Mouse (Mus musculus): Measurements from ENCODE around the gene Ube2s.
"Not testable (repeated sequence)": the region's sequence is repeated elsewhere in the genome, so short reads cannot be mapped to it uniquely, and the experiment has no call there.

The Ube2s gene

GRCm38 (mm10) chr7:4812303-4813104, at the start of gene Ube2s:
Gene Ube2s, minus strand, starts transcription at chr7:4812590.
- DNase-seq = peak; percentile 99 to 100

GRCm38 (mm10) chr7:4860926-4861325, 48.5 kb upstream of the Ube2s start:
- not testable (repeated sequence) for DNase-seq

DNA sequence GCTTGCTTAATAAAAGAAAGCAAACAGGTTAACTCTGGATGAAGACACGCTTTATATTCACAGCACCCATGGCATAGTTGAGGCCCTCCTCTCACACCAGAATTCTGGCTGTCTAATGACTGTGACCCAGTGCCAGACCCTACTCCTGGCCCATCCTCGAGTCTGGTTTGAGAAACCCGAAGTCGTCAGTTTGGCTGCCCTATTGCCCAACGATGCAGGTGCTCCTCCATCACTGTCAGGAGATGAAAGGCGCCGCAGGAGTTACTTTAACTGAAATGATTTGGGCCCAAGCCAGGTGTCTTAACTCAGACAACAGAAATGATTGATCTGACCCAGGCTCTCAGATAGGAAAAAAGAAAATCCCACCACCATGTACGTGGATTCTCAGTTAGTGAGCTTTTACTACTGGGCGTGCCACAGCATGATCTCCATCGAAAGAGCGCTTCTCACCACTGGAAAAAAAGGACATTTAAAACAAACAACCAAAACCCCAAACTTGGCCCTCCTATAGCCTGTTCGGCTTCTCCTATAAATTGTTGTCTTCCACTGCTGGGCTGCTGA, 47.1 kb upstream of the Ube2s start:
- DNase-seq = no peak

DNA sequence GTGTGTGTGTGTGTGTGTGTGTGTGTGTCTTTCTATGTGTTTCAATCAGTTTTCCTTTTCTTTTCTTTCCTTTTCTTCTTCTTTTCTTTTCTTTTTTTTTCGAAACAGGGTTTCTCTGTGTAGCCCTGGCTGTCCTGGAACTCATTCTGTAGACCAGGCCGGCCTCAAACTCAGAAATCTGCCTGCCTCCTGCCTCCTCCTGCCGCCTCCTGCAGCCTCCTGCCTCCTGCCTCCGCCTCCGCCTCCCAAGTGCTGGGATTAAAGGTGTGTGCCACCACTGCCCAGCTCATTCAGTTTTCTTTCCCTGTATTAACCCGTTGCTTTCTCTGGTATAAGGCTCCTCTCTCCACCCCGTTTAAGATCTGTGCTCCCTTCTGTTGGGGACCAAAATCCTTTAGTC, 44.9 kb upstream of the Ube2s start:
- peak in 1 of 2 experiments; percentile 77 for DNase-seq

DNA sequence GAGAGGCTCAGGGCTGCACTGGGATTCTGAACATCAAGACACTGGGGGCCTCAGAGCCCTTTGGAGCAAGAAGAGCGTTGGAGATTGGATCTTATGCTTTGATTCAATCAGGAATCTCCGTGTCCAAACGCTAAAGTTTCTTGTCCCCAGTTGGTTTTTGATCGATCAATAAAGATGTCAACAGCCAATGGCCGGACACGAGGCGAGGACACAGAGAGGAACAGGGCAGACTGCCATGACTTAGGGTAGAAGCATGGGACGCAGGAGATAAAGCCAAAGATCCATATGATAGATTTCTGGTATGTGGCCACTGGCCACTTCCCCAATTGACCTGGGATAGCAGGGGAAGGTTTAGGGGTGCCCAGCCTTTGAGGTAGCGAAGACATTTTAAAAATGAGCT, 44.1 kb upstream of the Ube2s start:
- no peak for DNase-seq

- no peak for DNase-seq
Measured at GRCm38 (mm10) chr7:4853613-4854012, 41.2 kb upstream of the Ube2s start.

DNA sequence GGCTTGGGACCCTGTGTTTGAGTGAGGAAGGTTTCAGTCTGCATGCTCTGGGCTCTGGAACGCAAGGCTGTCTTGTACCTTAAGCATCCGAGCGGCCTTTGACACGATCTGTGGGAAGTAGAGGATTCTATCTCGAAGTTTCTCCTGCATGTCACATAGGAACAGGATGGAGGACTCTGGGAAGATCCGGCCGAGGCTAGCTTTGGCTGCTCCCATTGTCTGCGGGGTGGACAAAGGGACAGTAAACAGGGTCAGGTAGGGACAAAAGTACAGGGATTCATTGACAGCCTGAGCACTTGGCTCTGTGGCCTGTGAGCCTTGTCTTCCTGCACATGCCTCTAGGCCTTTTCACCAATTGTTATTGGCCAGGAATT, 38.9 kb upstream of the Ube2s start:
- no peak for DNase-seq

DNA sequence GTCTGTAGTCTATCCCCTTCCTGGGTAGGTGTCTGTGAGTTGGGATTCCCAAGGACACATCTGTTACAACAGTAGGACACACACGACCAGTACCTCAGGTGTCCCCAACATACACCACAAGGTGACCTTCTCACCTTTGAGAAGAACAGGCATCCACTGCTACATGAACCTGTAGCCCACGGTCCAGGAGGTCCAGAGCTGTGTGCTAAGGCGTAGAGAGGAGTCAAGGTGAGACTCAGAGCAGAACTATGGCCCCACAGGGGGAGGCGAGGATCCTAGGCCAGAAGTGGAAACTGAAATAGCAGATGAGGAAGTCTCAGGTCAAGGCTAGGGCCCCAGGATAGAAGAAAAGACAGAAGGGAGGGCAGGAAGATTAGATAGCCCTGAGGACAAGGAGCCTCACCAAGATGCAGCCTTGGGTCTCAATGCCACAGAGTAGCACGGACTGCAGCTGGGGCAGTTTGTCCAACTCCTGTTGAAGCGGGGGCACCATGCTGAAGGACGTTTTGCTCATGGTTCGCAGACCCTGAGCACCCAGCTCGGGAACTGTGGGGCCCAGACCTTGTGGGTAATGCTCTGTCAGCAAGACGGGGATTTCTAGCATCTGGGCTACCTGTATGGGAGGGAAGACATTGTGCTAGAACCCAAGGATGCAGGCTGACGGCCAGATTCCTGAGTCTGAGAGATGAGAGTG, 38.4 kb upstream of the Ube2s start:
- no peak for DNase-seq

- no peak for DNase-seq
Measured at GRCm38 (mm10) chr7:4849372-4849771, 37.0 kb upstream of the Ube2s start.

DNA sequence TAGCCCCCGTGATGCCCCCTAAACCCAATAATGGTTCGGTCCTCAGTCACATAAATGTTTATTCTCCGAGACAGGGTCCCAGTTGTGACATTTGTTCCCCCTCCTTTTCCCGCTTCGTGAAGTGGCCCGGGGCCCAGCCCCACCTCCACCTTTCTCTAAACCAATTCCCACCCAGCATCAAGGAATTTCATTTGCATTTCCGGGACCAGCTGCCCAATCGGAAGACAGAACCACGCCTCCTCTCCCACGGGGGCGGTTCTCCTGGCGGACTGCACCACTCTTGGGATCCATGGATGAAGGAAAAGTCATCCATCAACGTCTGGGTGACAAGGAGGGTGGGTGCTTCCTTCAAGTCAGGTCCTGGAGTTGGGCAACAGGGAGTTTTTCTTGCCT, 32.5 kb upstream of the Ube2s start:
- DNase-seq = peak; percentile 92 to 94

GRCm38 (mm10) chr7:4844245-4844916, 32.0 kb upstream of the Ube2s start, which contains the start of gene Shisa7:
Gene Shisa7, minus strand, starts transcription at chr7:4844696.
- no peak for DNase-seq

DNA sequence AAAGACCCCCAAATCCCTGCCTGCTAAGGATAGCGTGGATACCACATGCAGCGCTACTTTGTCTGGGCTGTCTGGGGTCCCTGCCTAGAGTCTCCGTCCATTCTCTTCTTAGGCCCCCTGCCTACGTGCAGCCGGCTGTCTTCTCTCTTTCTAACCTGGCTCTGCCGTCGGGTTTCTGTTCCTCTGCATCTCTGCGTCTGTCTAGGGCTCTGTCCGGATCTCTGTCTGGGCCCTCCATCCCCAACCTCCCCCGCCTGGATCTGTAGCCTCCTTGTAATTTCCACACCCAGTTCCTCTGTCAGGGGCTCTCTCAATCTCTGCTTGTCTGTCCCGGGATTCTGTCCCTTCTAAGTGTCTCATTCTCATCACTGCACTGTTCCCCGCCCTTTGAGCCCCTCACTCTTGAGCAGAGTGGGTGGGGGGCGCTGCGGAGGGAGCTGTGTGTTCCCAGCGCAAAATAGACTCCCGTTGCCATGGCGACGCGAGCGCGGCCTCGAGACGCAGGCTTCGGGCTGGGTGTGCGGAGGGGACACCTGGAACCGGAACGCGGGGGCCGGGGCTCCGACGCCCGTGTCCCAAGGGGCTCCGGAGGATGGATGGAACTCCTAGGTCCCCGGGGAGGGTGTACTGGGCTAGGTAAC, 31.3 kb upstream of the Ube2s start:
- DNase-seq = peak; percentile 78 to 83

DNA sequence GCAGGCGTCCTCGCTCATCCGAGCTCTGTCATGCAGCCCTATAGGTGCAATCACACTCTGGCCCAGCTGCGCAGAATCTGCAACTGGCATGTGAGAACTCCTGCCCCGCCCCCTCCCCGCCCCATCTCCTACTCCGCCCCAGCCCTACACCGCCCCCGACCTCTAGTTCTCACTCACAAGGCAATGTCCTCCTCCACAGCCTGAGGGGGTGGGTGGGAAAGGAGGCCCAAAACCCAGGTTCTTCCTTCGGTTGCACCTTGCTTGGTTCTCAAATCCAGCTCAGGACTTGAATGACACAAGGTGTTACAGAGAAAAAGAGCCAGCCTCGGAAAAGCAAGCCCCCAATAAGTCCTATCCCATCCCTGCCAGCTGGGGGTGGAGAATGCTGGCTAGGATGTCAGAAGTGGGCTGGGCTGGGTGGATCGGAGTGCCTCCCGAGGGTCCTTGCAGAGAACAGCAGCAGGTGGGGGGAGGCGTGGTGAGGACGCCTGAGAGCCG, 30.3 kb upstream of the Ube2s start:
- DNase-seq = peak; percentile 24 to 31

DNA sequence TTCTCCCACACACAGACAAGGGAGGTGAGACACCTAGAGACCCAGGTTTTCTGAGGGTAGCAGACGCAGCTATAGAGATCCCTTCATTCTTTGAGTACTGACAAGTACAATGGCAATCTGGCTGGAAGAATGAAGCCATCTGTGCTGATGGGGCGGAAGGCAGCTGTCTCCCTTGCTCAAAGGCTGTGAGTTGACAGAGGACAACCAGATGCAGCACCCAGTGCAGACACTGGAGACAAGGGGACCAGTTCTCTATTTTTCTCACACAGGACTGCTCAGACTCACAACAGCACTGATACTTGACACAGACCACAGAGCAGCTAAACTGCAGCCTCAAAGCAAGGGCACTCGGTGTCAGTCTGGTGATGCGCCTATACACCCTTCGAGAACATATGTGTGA, 29.7 kb upstream of the Ube2s start:
- no peak for DNase-seq

DNA sequence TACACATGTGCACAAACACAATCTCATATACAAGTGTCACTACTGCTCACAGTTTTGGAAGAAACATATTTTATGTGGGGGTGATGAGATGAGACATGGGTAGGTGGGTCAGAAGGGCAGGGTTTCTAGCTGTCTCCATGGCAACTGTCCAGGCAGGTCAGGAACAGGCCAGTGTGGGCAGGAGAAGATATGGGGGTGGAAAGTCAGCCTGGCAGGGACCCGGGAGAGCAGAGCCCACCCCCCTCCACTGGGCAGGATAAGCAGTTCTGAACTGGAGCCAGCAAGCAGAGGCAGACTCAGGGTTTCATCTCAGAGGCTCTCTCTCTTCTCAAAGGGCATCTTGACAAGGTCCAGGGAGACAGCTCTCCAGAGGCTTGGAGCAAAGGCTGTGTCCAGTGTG, 25.2 kb upstream of the Ube2s start:
- peak; percentile 34 for DNase-seq

DNA sequence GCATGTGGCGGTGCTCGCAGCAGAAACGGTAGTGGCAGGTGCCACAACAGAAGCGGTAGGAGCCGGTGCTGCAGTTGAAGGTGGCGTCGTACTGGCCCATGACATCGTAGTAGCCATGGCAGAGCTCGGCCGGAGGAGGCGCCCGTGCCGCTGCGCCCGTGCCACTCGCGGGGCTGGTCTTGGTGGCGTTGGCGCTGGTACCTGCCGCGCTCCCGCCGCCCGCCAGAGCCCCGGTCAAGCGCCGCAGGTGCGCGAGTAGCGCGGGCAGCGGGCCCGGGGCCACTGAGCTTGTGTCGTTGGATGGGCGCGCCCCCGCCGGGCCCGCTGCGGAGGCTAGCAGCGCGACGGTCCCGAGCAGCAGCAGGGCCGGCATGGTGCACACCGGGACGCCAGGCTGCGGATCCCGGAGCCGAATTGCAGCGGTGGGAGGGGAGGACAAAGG, 24.0 kb upstream of the Ube2s start:
- peak; percentile 87 to 90 for DNase-seq

- DNase-seq = peak in 1 of 2 experiments; percentile 38
Measured at GRCm38 (mm10) chr7:4835631-4836327, 23.4 kb upstream of the Ube2s start.

DNA sequence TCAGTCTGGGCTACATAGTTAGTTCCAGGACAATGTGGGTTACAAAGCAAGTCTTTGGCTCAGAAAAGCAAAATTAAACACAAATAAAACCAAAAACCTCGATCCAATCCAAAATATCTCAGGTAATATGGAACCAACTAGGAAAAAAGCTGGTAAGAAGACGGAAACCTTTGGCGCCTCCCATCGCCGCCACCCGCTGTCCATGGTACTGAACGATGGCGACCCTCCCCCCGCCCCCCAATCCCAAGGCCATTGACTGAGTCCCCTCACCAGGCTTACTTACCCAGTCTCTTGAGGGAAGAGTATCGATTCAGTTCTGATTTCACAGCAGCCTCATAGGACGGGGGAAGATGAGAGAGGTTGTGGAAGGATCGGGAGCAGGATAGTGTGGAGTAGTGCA, 18.1 kb upstream of the Ube2s start:
- DNase-seq = no peak

GRCm38 (mm10) chr7:4825365-4825764, 13.0 kb upstream of the Ube2s start:
- DNase-seq = no peak

GRCm38 (mm10) chr7:4822162-4822907, 9.9 kb upstream of the Ube2s start:
- no peak for DNase-seq

DNA sequence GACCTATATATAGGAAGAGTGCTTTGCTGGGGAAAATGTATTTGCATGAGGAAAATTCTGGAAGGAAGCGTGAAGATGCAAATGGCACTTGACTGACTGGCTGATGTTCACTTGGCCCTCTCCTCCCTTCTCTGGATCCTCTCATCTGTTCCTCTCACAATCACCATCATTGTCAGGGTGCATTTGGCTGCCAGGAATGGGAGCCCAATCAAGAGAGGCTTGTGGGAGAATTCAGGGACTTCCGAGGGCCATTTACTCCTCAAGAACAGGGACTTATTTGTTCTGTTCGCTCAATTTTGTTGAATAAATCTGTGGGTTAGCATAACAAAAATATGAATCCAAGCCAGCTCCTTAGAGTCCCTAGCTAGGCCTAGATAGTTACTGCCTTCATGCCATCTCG, 9.3 kb upstream of the Ube2s start:
- DNase-seq = no peak
